Mouse (Mus musculus) MEL-GATA-1-ER (cell line): ENCODE measurements around the gene Ltb4r1.
A peak's percentile ranks its signal among the peaks of the same experiment; 100 is the strongest.

Experiments used
- DNase-seq: peaks from one replicate; pipeline ENCODE4 v3.0.0-alpha.2; 2012; ENCODE audit warnings: low read depth; ENCODE audit errors: extremely low read depth

Gene Ltb4r1

GRCm38 (mm10) chr14:55745861-55746237 is 19.9 kb upstream of the Ltb4r1 start:
- no peak for DNase-seq

- no peak for DNase-seq
These were observed 18.5 kb upstream of the Ltb4r1 start for GRCm38 (mm10) chr14:55747051-55747847.

GRCm38 (mm10) chr14:55757566-55757965 is 8.2 kb upstream of the Ltb4r1 start:
- peak; percentile 31 for DNase-seq

GRCm38 (mm10) chr14:55758363-55758784 is 7.4 kb upstream of the Ltb4r1 start, which contains the start of gene Cideb:
Gene Cideb (minus strand): TSS chr14:55758458.
- DNase-seq, result peak; percentile 46

- DNase-seq, result peak; percentile 47
These were observed 5.6 kb upstream of the Ltb4r1 start for GRCm38 (mm10) chr14:55760156-55760555.

- DNase-seq, result no peak
These were observed 4.6 kb upstream of the Ltb4r1 start, which contains the start of gene Ltb4r2 for GRCm38 (mm10) chr14:55761163-55761562. Gene Ltb4r2 (plus strand): TSS chr14:55761428.

GRCm38 (mm10) chr14:55762001-55762821 is 3.6 kb upstream of the Ltb4r1 start:
- DNase-seq, result no peak

GRCm38 (mm10) chr14:55763166-55763565 is 2.6 kb upstream of the Ltb4r1 start:
- peak; percentile 35 for DNase-seq

- no peak for DNase-seq
These were observed 2.0 kb downstream of the Ltb4r1 start for GRCm38 (mm10) chr14:55767519-55768414.

- DNase-seq, result no peak
These were observed 2.8 kb downstream of the Ltb4r1 start for GRCm38 (mm10) chr14:55768555-55768954.

GRCm38 (mm10) chr14:55769087-55769703 is 3.4 kb downstream of the Ltb4r1 start:
- DNase-seq, result peak; percentile 89

- DNase-seq, result no peak
These were observed 10.9 kb downstream of the Ltb4r1 start for GRCm38 (mm10) chr14:55776711-55777110.

GRCm38 (mm10) chr14:55777176-55777575 is 11.4 kb downstream of the Ltb4r1 start:
- no peak for DNase-seq

- DNase-seq, result no peak
These were observed 12.0 kb downstream of the Ltb4r1 start for GRCm38 (mm10) chr14:55777806-55778205.

- DNase-seq, result no peak
These were observed 12.9 kb downstream of the Ltb4r1 start for GRCm38 (mm10) chr14:55778686-55779085.

- no peak for DNase-seq
These were observed 13.9 kb downstream of the Ltb4r1 start for GRCm38 (mm10) chr14:55779656-55780055.

- DNase-seq, result no peak
These were observed 15.0 kb downstream of the Ltb4r1 start for GRCm38 (mm10) chr14:55780736-55781135.

- DNase-seq, result no peak
These were observed 15.5 kb downstream of the Ltb4r1 start for GRCm38 (mm10) chr14:55781310-55781709.

- DNase-seq, result no peak
These were observed 16.7 kb downstream of the Ltb4r1 start for GRCm38 (mm10) chr14:55782361-55782960.
